Mouse (Mus musculus): ENCODE results near the gene Timm13.

Timm13 gene

GRCm38 (mm10) chr10:80857848-80858247 lies 42.9 kb downstream of the Timm13 start:
- no peak for DNase-seq

- no peak for DNase-seq
Observed at GRCm38 (mm10) chr10:80857386-80857785, 43.4 kb downstream of the Timm13 start.

- DNase-seq, result no peak
Observed at GRCm38 (mm10) chr10:80856908-80857307, 43.9 kb downstream of the Timm13 start.

GRCm38 (mm10) chr10:80856267-80856666 lies 44.5 kb downstream of the Timm13 start:
- no peak for DNase-seq

- DNase-seq, result no peak
Observed at GRCm38 (mm10) chr10:80855749-80856073, 45.1 kb downstream of the Timm13 start.

- peak; percentile 97 for DNase-seq
Observed at GRCm38 (mm10) chr10:80854913-80855748, 45.6 kb downstream of the Timm13 start, which contains the start of the genes Lsm7 and Sppl2b. Lsm7 (minus strand) TSS chr10:80855209. Sppl2b (plus strand) TSS chr10:80855275.

Measured in retina, postnatal 1 day (tissue).